Mouse (Mus musculus) ovary, postnatal 14 days (tissue): Measurements from ENCODE around the gene Scyl1.

ENCODE experiments used
- DNase-seq: peaks from one replicate; pipeline ENCODE4 v3.0.0; 2022; ENCODE audit warnings: low spot score

Gene Scyl1

DNA sequence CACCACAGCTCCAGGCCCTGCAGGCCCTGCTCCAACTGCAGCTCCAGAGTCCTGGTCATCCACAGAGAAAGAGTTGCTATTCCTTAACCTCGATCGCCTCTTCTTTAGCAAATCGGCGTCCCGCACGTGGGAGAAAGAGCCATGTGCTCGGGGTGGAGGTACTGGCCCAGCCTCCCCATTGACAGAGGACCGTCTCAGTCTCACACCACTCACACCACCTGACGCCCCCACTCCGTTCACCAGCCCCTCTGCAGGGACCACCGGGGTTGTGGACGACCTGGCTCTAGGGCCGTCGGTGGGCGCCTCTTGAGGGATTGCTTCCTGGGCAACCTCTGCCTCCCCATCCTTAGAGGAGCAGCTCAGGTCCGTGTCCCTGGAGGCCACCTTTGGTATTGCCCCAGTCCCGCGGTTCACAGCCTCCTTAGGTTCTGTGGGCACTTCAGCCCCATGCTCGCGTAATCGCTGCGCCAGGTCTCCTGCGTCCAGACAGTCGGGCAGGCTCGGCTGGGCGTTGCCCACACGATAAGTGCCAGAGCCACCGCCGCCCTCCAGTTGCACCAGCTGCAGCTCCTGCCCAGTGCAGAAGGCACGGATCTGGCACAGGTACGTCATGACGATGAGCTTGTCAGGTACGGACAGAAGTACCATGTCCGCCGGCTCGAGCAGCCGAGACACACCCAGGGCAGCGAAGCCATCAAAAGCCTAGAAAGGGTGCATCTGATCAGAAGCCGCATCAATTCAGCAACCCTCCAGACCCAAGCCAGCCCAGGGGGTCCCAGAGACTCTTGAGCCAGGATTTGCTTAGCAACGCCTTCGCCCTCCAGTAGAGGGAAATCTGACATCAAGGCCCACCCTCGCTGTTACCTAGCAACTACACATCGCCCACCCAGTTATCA is 55.2 kb downstream of the Scyl1 start:
- DNase-seq: no peak

DNA sequence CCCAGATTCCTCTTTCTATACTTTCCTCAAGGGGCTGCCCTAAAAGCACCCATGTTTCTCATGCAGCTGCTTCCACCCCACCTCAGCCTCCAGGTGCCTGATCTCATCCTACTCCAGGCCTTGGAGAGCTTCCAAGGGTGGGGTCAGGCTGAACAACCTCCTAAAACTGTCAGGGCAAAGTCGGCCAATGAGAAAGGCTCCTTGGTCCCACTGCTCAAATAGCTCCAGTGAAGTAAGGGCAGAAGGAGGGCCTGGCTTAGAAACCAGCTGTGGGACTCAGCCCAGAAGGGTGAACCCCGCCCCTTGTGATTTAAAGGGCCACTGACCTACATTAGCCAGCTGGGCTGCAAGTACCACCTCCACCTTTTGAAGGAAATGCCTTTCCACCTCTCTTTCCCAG is 57.5 kb downstream of the Scyl1 start:
- DNase-seq: peak; percentile 57

DNA sequence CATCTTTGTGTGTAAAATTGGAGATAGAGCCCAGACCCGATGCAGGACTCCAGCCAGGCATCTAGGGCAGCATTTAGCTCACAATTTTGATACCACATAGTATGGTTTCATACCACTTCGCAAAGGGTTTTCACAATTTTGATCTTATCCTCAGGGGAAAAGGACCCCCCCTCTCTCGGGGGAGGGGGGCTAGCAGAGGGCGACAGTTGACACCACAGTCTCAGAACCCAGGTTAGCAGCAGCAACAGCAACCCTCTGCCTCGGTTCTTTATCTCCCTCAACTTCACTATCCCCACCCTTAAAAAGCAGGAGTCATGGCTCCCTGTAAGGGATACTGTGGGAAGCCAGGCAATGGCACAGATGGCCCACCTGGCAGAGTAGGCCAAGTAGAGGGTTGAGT is 58.0 kb downstream of the Scyl1 start:
- no peak for DNase-seq

DNA sequence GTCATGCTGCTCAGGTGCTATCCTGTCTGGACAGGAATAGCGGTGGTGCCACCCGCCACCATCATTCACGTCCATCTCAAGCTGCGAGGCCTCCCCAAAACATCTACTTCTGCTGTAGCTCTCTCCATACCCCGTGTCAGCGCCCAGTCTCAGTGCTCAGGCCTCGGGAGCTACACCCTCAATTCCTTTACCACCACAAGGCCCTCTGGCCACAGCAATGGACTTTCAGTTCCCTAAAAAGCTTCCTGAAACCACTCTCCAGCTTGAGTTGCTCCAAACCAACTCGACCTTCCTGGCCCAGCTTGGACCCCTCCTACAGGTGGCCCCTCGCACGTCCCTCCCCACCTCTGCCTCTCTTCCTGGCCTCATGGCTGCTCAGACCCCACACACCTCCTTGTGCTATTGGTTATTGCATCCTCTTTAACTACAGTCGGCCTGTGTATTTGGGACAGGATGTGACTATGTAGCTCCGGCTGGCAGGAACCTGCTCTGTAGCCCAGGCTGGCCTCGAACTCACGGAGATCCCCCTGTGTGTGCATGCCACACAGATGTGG is 59.2 kb downstream of the Scyl1 start:
- no peak for DNase-seq

DNA sequence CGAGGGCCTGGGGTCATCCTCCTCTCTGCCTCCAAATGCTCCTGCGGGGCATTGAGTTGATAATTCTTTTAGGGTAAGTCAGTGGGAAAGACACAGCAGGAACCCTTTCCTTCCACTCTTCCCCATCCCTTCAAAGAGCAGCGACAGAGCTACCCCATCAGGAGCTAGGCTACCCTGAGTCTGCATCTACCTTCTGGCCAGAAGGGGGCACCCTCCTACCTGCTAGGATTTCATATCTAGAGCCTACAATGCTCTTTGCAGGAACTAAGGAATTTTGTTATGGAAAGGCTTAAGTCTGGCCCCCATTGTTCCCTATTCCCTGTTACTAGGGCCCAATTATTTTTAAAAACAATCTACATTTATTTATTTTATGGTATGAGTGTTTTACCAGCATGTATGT is 60.0 kb downstream of the Scyl1 start:
- DNase-seq: no peak

DNA sequence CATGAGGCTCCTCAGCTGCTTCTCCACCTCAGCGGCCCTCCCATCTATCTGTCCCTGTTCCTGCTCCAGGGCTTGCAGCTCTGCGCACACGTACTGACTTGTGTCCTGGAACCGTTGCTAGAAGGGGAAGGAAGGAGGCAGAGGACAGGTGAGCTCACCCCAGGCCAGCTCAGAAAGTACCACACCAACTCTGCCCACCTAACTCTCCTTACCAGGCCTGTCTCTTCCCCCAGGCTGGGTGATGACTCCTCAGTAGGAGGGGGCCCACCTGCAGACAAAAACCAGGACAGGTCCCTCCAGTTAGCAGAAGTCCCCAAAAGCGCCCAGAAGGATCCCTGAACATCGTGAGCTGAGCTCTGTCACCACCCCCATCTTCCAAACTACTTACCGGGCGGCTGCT is 60.6 kb downstream of the Scyl1 start:
- no peak for DNase-seq

DNA sequence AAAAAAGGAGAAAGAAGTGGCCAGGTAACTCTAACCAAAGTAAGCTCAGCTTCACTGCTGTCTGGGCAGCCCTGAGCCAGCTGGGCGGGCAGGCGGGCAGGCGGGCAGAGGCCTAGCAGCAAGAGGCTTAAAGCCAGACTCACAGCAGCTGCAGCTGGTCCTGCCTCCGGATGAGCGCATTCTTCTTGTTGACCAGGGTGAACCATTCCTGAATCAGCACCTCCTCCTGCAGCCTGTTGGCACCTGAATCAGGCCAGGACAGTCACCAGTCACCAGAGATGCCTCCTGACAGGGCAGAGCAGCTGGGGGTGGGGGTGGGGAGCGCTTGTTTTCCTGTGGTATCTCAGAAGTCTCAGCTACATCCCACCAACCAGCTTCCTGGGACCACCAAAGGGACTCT is 61.2 kb downstream of the Scyl1 start:
- no peak for DNase-seq
